Mouse (Mus musculus) ovary, postnatal 14 days (tissue): ENCODE results near the gene Stam.
"Not testable (repeated sequence)": the region's sequence is repeated elsewhere in the genome, so short reads cannot be mapped to it uniquely, and the experiment has no call there.

ENCODE experiments used
- DNase-seq: peaks from one replicate; pipeline ENCODE4 v3.0.0; 2022; ENCODE audit warnings: low spot score

Gene Stam

DNA sequence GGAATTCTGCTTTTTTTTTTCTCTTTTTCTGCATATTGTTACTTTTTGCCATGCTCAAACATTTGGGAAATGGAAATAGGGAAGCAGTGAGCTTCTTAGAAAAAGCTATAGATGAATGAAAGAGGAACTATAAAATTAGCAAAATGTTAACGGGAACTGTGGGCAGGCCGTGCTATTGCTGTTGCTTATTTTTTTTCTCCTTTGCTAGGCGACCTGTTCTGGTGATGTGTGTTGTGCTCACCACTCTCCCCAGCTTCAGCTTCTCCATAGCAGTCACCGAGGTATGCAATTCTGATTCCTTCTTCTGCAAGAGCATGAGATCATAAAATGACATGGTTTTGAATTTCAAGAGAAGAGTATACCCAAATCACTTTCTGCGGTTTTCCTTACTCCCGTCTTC lies 118.1 kb downstream of the Stam start:
- no peak for DNase-seq

DNA sequence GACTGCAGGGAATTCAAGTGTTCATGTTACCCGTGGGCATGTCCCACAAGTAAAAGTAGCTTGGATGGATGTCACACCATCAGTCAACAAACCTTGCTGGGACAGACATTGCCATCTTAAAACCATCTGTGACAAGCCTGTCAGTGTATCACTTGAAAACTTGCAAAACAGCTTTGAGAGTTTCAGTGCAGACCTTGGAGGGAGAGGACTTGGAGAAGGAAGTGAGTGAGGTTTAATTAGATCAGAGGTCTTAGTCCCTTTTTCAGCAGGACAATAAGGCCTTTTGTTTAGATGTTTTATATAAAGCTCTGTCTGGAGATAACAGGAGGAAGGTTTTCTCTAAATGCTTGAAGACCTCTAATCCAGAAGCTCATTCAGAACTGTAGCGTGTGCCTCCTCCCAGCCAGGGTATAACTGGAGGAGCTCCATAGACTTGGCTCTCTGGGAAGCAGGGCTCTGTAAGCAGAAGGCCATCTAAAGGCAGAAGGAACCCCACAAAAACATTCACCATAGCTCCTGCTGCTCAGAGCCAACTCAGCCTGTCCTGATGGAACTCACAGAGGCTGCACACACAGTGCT lies 124.5 kb downstream of the Stam start:
- DNase-seq: not testable (repeated sequence)
